12 mouse cellular contexts compared by ENCODE assay signal in the genomic region with DNA sequence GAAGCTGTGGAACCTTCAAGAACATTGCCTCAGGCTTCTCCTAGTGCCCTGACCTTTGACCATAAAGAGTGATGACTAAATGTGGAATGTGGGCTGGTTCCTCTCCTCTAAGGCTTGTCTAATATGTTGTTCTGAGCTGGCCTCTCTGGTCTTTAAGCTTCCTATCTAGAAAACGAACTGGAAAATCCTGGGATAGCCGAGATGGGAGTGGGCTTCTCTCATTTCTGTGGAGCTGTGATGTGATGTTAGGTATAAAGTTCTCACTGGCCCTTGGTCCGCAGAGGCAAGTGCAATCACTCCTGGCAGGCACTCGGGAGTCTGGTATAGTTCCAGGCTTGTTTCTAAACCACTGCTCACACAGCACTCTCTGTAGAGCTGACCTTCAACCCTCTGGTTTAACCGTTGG. TPM values are rescaled to one million over a fixed set of nuclear protein-coding genes. Genes with fewer than 3 reads are reported as not detected.
DNase-seq lines count a peak whose midpoint lies in the region; ATAC-seq lines count a peak whose summit lies in the region.
"Had no signal": no experiment of that assay in that cellular context is flagged by ENCODE, and none has a peak within 500 bp of the region (broad histone marks: within the 10 kb centered on the region; RNA-seq: fewer than 3 reads in every experiment).

No protein-coding gene starts in this region.

- 62% methylated on average over 5 of the region's 5 CpGs for WGBS in heart, embryonic 11.5 days (ENCODE audit: insufficient replicate concordance)

- no peak overlapping the region for H3K4me3 ChIP-seq in heart, embryonic 11.5 days (ENCODE audit: low read depth, low read length)
- no peak overlapping the region; the same call in 1 of the 2 replicates for H3K4me3 ChIP-seq in brown adipose tissue, adult 24 weeks (ENCODE audit: insufficient read depth, low read depth, low read length)
- H3K4me3 ChIP-seq: limb, embryonic 12.5 days had no signal

- no peak overlapping the region for H3K4me2 ChIP-seq in heart, embryonic 11.5 days
- H3K4me2 ChIP-seq: limb, embryonic 12.5 days had no signal

- H3K27ac ChIP-seq in heart, embryonic 11.5 days (ENCODE audit: low read depth, low read length): no peak overlapping the region
- H3K27ac ChIP-seq in brown adipose tissue, adult 24 weeks (replicated peaks; ENCODE audit: low read depth, low read length): peak overlapping the region; percentile 100
- H3K27ac ChIP-seq: kidney, postnatal 0 days; limb, embryonic 12.5 days had no signal

- no peak overlapping the region for H3K9ac ChIP-seq in heart, embryonic 11.5 days (ENCODE audit: low read depth, low read length)
- H3K9ac ChIP-seq: limb, embryonic 12.5 days had no signal

- DNase-seq in heart, adult 9 months (ENCODE audit: low spot score in 2 of 2): peak; percentile 10 to 32
- DNase-seq in NIH3T3 (ENCODE audit: low read depth): peak; percentile 44
- DNase-seq in lung, postnatal 14 days: peak; percentile 16
- no peak for DNase-seq in layer of hippocampus, adult 8-10 months (ENCODE audit: low spot score in 2 of 2)
- no peak for DNase-seq in left cerebral cortex, postnatal 10 days (ENCODE audit: extremely low spot score in 1 of 2, low spot score in 2 of 2)
- DNase-seq in right cerebral cortex, postnatal 25 days: no peak
- DNase-seq: thymus, postnatal 14 days had no signal

- H3K9me3 ChIP-seq in heart, embryonic 11.5 days (replicated peaks; ENCODE audit: control insufficient read depth, low read length): no peaks in the 10 kb centered on the region; the same call in 1 of the 2 replicates

- intact Hi-C loops in left cerebral cortex, postnatal 10 days (cut with DNase I): no loop called here

- no peak for ATAC-seq in heart, embryonic 11.5 days (replicated peaks; ENCODE audit: insufficient number of reproducible peaks, low FRiP score, low TSS enrichment)

- H3K4me1 ChIP-seq in heart, embryonic 11.5 days (ENCODE audit: control insufficient read depth, insufficient read depth, low read length): no peaks in the 10 kb centered on the region
- H3K4me1 ChIP-seq in brown adipose tissue, adult 24 weeks (ENCODE audit: control insufficient read depth, insufficient read depth, insufficient read length, low read length): peaks cover 2% of the 10 kb centered on the region; the same call in 1 of the 2 replicates
- H3K4me1 ChIP-seq: limb, embryonic 12.5 days had no signal

- H3K36me3 ChIP-seq in heart, embryonic 11.5 days (ENCODE audit: control insufficient read depth, insufficient read depth, low read length): no peaks in the 10 kb centered on the region
- H3K36me3 ChIP-seq: limb, embryonic 12.5 days had no signal

- H3K27me3 ChIP-seq in heart, embryonic 11.5 days (ENCODE audit: control insufficient read depth, insufficient read depth, low read length): no peaks in the 10 kb centered on the region
- H3K27me3 ChIP-seq: CH12.LX; limb, embryonic 12.5 days had no signal

RNA-seq across cellular contexts. Expression of gene Ccng2, which starts 29.3 kb away (rescaled TPM):
- polyA plus RNA-seq in heart, embryonic 11.5 days (2014; fragmentation: Nextera tagmentation; extraction: Ambion mirVana): 39.5 and 44.0 TPM in 2 replicates
- 29.9 and 44.3 TPM in 2 replicates for polyA plus RNA-seq in brown adipose tissue, adult 24 weeks (2012; ENCODE audit: insufficient read depth, insufficient read length, missing spikeins)
- 10 to 100 TPM; 38.9 to 50.8 (median 45.3) TPM for total RNA-seq in layer of hippocampus, adult 8-10 months (2022)
- total RNA-seq in left cerebral cortex, postnatal 10 days (2021): 10 to 100 TPM; 31.5 to 35.9 TPM

Comparison
In these comparisons a context has a peak if more than half of its experiments do, and no peak if none do; other contexts are left out.
1. DNase-seq: peak in heart, adult 9 months (2 of 2), NIH3T3 (single experiment) and lung, postnatal 14 days (single experiment); none in layer of hippocampus, adult 8-10 months (0 of 2), left cerebral cortex, postnatal 10 days (0 of 2) and right cerebral cortex, postnatal 25 days (single experiment).